Mouse (Mus musculus) heart, adult 8-10 months (tissue): ENCODE data around the gene Elk4. TPM values are rescaled to one million over a fixed set of nuclear protein-coding genes. Genes with fewer than 3 reads are reported as not detected.

Experiments used
- DNase-seq: peaks from one replicate; pipeline ENCODE4 v3.0.0; 2022; ENCODE audit warnings: low spot score
- total RNA-seq, 4 experiments: library from RNA; stranded (reverse); gene quantifications; 2 replicates each; pipeline ENCODE4 v1.2.4; 2022

The Elk4 gene
- total RNA-seq, 4 experiments from 2014 or later, result 62.5 to 79.4 (median 76.0) TPM

- no peak for DNase-seq
Observed at GRCm38 (mm10) chr1:132012861-132013260, 5.5 kb downstream of the Elk4 start.

- no peak for DNase-seq
Observed at GRCm38 (mm10) chr1:132014800-132015199, 7.4 kb downstream of the Elk4 start.

GRCm38 (mm10) chr1:132016691-132017090 lies 9.3 kb downstream of the Elk4 start:
- DNase-seq, result no peak

- no peak for DNase-seq
Observed at GRCm38 (mm10) chr1:132019876-132020275, 12.5 kb downstream of the Elk4 start.

- DNase-seq, result no peak
Observed at GRCm38 (mm10) chr1:132022107-132022506, 14.7 kb downstream of the Elk4 start.

- no peak for DNase-seq
Observed at GRCm38 (mm10) chr1:132026925-132027646, 19.7 kb downstream of the Elk4 start.

- DNase-seq, result no peak
Observed at GRCm38 (mm10) chr1:132027978-132028377, 20.6 kb downstream of the Elk4 start.

GRCm38 (mm10) chr1:132028413-132028812 lies 21.0 kb downstream of the Elk4 start:
- no peak for DNase-seq

GRCm38 (mm10) chr1:132030574-132030973 lies 23.2 kb downstream of the Elk4 start:
- DNase-seq, result no peak

- DNase-seq, result no peak
Observed at GRCm38 (mm10) chr1:132032172-132032571, 24.8 kb downstream of the Elk4 start.

GRCm38 (mm10) chr1:132037746-132038145 lies 30.3 kb downstream of the Elk4 start:
- DNase-seq, result no peak

- DNase-seq, result no peak
Observed at GRCm38 (mm10) chr1:132038753-132039152, 31.3 kb downstream of the Elk4 start.

GRCm38 (mm10) chr1:132040201-132040621 lies 32.8 kb downstream of the Elk4 start:
- DNase-seq, result peak; percentile 76

- DNase-seq, result no peak
Observed at GRCm38 (mm10) chr1:132043759-132044158, 36.4 kb downstream of the Elk4 start.

GRCm38 (mm10) chr1:132046143-132046735 lies 38.8 kb downstream of the Elk4 start:
- DNase-seq, result peak; percentile 58

- DNase-seq, result no peak
Observed at GRCm38 (mm10) chr1:132051746-132052145, 44.3 kb downstream of the Elk4 start.

GRCm38 (mm10) chr1:132054387-132054786 lies 47.0 kb downstream of the Elk4 start:
- DNase-seq, result no peak

GRCm38 (mm10) chr1:132055054-132055664 lies 47.8 kb downstream of the Elk4 start:
- no peak for DNase-seq

- DNase-seq, result no peak
Observed at GRCm38 (mm10) chr1:132058558-132058957, 51.2 kb downstream of the Elk4 start.

- DNase-seq, result no peak
Observed at GRCm38 (mm10) chr1:132060036-132060769, 52.8 kb downstream of the Elk4 start.

GRCm38 (mm10) chr1:132061750-132062541 lies 54.5 kb downstream of the Elk4 start:
- DNase-seq, result no peak
